Mouse (Mus musculus): ENCODE data around the gene Nsrp1.

DNA sequence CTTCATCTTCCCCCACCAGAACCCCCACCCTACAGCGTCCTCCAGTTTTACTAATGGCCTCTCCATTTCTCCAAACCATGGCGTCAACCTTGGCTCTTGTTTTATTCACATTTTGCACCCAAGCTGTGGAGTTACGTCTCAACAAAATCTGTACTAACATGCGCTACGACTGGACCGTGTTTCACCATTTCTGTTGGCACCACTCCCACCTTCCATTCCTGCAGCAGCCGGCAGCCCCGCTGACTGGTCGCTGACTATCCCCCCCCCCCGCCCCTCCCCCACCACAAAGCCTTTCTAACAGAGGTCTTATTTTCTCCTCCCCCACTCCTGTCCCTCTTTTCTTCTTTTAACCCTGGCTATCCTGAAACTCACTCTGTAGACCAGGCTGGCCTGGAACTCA lies 17.0 kb upstream of the Nsrp1 start:
- TF ChIP-seq GATA1 (IDR thresholded peaks at IDR 0.05; ENCODE audit: low read length), result no peak
- no peak for TF ChIP-seq TAL1 (IDR thresholded peaks at IDR 0.05; ENCODE audit: low read length)

Measured in erythroblast, embryonic 14.5 days (primary cell).